Mouse (Mus musculus) macrophage (primary cell): Measurements from ENCODE around the gene Sgsm1. TPM values are rescaled to one million over a fixed set of nuclear protein-coding genes. Genes with fewer than 3 reads are reported as not detected.

Source experiments
- H3K27ac ChIP-seq: fragments of 350-480 bp; formaldehyde crosslinking; 2 replicates; pipeline ENCODE4 v1.9.0; 2021
- H3K36me3 ChIP-seq: fragments of 350-480 bp; formaldehyde crosslinking; 2 replicates; pipeline ENCODE4 v1.9.0; 2021; ENCODE audit errors: inconsistent target
- H3K4me3 ChIP-seq: fragments of 350-480 bp; formaldehyde crosslinking; 2 replicates; pipeline ENCODE4 v1.9.0; 2021; ENCODE audit errors: inconsistent target
- H3K79me2 ChIP-seq: fragments of 350-480 bp; formaldehyde crosslinking; 2 replicates; pipeline ENCODE4 v1.9.0; 2021; ENCODE audit errors: inconsistent target
- WGBS: methylation state at CpG from one replicate; pipeline ENCODE4 v1.1.7; 2026; ENCODE audit warnings: inconsistent platforms; ENCODE audit not compliant: missing documents; 5-methylcytosine and 5-hydroxymethylcytosine counted together
- polyA plus RNA-seq: library from polyadenylated mRNA; stranded (reverse); fragments of 250-400 nt; gene quantifications from 3 replicates; pipeline ENCODE4 v1.2.4, GENCODE M21; 2018; ENCODE audit warnings: inconsistent platforms

Sgsm1 gene
- polyA plus RNA-seq, 1 experiment from 2014 or later = not detected

GRCm38 (mm10) chr5:113283726-113284125 is 26.9 kb downstream of the Sgsm1 start:
- H3K4me3 ChIP-seq = no peak overlapping the region
- no peak overlapping the region for H3K27ac ChIP-seq
- no peaks in the 10 kb centered on the region for H3K79me2 ChIP-seq
- WGBS = 0% methylated on average over 2 of the region's 2 CpGs
- no peaks in the 10 kb centered on the region for H3K36me3 ChIP-seq

GRCm38 (mm10) chr5:113281557-113281956 is 29.0 kb downstream of the Sgsm1 start:
- Histone ChIP-seq H3K79me2 (no peaks in the 10 kb centered on the region), H3K27ac (no peak overlapping the region), H3K4me3 (no peak overlapping the region), H3K36me3 (no peaks in the 10 kb centered on the region)
- 89% methylated on average over 7 of the region's 7 CpGs for WGBS

- WGBS = 87% methylated on average over 15 of the region's 15 CpGs
- H3K79me2 ChIP-seq = no peaks in the 10 kb centered on the region
- no peak overlapping the region for H3K4me3 ChIP-seq
- H3K36me3 ChIP-seq = no peaks in the 10 kb centered on the region
- no peak overlapping the region for H3K27ac ChIP-seq
Observed at GRCm38 (mm10) chr5:113280138-113280856, 30.3 kb downstream of the Sgsm1 start.

GRCm38 (mm10) chr5:113275839-113276238 is 34.7 kb downstream of the Sgsm1 start:
- H3K27ac ChIP-seq = no peak overlapping the region
- H3K4me3 ChIP-seq = no peak overlapping the region
- 88% methylated on average over 10 of the region's 10 CpGs for WGBS
- no peaks in the 10 kb centered on the region for H3K79me2 ChIP-seq
- no peaks in the 10 kb centered on the region for H3K36me3 ChIP-seq

GRCm38 (mm10) chr5:113271207-113271811 is 39.3 kb downstream of the Sgsm1 start:
- H3K27ac ChIP-seq = no peak overlapping the region
- no peak overlapping the region for H3K4me3 ChIP-seq
- 79% methylated on average over 11 of the region's 11 CpGs for WGBS
- no peaks in the 10 kb centered on the region for H3K36me3 ChIP-seq
- H3K79me2 ChIP-seq = no peaks in the 10 kb centered on the region

- WGBS = 88% methylated on average over 3 of the region's 3 CpGs
- no peak overlapping the region for H3K27ac ChIP-seq
Observed at GRCm38 (mm10) chr5:113270043-113270442, 40.5 kb downstream of the Sgsm1 start.

GRCm38 (mm10) chr5:113268246-113268645 is 42.3 kb downstream of the Sgsm1 start:
- Histone ChIP-seq H3K4me3 (no peak overlapping the region), H3K79me2 (no peaks in the 10 kb centered on the region), H3K27ac (no peak overlapping the region), H3K36me3 (no peaks in the 10 kb centered on the region)

More at GRCm38 (mm10) chr5:113270043-113270442, 40.5 kb downstream of the Sgsm1 start:
- Histone ChIP-seq H3K4me3 (no peak overlapping the region), H3K79me2 (no peaks in the 10 kb centered on the region), H3K36me3 (no peaks in the 10 kb centered on the region)

GRCm38 (mm10) chr5:113265637-113266036 is 44.9 kb downstream of the Sgsm1 start:
- no peak overlapping the region for H3K4me3 ChIP-seq
- H3K36me3 ChIP-seq = no peaks in the 10 kb centered on the region
- WGBS = 94% methylated on average over 8 of the region's 8 CpGs
- H3K79me2 ChIP-seq = no peaks in the 10 kb centered on the region
- H3K27ac ChIP-seq = no peak overlapping the region

GRCm38 (mm10) chr5:113250806-113251205 is 59.8 kb downstream of the Sgsm1 start:
- Histone ChIP-seq H3K36me3 (no peaks in the 10 kb centered on the region), H3K79me2 (no peaks in the 10 kb centered on the region), H3K4me3 (no peak overlapping the region), H3K27ac (no peak overlapping the region)
- 96% methylated on average over 11 of the region's 11 CpGs for WGBS

- Histone ChIP-seq H3K36me3 (no peaks in the 10 kb centered on the region), H3K79me2 (no peaks in the 10 kb centered on the region), H3K27ac (no peak overlapping the region), H3K4me3 (no peak overlapping the region)
- 89% methylated on average over 8 of the region's 8 CpGs for WGBS
Observed at GRCm38 (mm10) chr5:113249263-113249930, 61.2 kb downstream of the Sgsm1 start.

- Histone ChIP-seq H3K79me2 (no peaks in the 10 kb centered on the region), H3K36me3 (no peaks in the 10 kb centered on the region), H3K27ac (no peak overlapping the region), H3K4me3 (no peak overlapping the region)
- WGBS = 92% methylated on average over 5 of the region's 5 CpGs
Observed at GRCm38 (mm10) chr5:113230196-113230595, 80.4 kb downstream of the Sgsm1 start.

GRCm38 (mm10) chr5:113226632-113227102 is 83.9 kb downstream of the Sgsm1 start, which contains the start of gene Tmem211:
TSS of gene Tmem211 (plus strand) at chr5:113226909.
- H3K36me3 ChIP-seq = no peaks in the 10 kb centered on the region
- H3K79me2 ChIP-seq = no peaks in the 10 kb centered on the region
- no peak within 1 kb of the TSS for H3K4me3 ChIP-seq
- under 1% methylated on average over 13 of the region's 13 CpGs for WGBS
- H3K27ac ChIP-seq = peak within 1 kb of the TSS; percentile 94

- Histone ChIP-seq H3K79me2 (no peaks in the 10 kb centered on the region), H3K36me3 (no peaks in the 10 kb centered on the region), H3K27ac (peak overlapping the region; percentile 94), H3K4me3 (no peak overlapping the region)
- WGBS = 42% methylated on average over 25 of the region's 25 CpGs
Observed at GRCm38 (mm10) chr5:113225686-113226435, 84.7 kb downstream of the Sgsm1 start.

- Histone ChIP-seq H3K79me2 (no peaks in the 10 kb centered on the region), H3K4me3 (no peak overlapping the region), H3K36me3 (no peaks in the 10 kb centered on the region), H3K27ac (peak overlapping the region; percentile 94)
- 8% methylated on average over 10 of the region's 10 CpGs for WGBS
Observed at GRCm38 (mm10) chr5:113225271-113225670, 85.3 kb downstream of the Sgsm1 start.
